Mouse (Mus musculus): Measurements from ENCODE around the gene Cd300ld5.
"Not testable (repeated sequence)": the region's sequence is repeated elsewhere in the genome, so short reads cannot be mapped to it uniquely, and the experiment has no call there.

The Cd300ld5 gene

GRCm38 (mm10) chr11:115037669-115038068, at the start of gene Cd300ld5:
Cd300ld5 (minus strand) TSS chr11:115037769.
- DNase-seq (ENCODE audit: low spot score): not testable (repeated sequence)

GRCm38 (mm10) chr11:115086213-115086612, 48.6 kb upstream of the Cd300ld5 start:
- no peak for DNase-seq (ENCODE audit: low spot score)

- DNase-seq (ENCODE audit: low spot score): no peak
Measured at GRCm38 (mm10) chr11:115085064-115085463, 47.5 kb upstream of the Cd300ld5 start.

- DNase-seq (ENCODE audit: low spot score): no peak
Measured at GRCm38 (mm10) chr11:115084595-115084994, 47.0 kb upstream of the Cd300ld5 start.

GRCm38 (mm10) chr11:115083376-115084139, 46.0 kb upstream of the Cd300ld5 start:
- DNase-seq (ENCODE audit: low spot score): peak; percentile 62

GRCm38 (mm10) chr11:115082196-115082595, 44.6 kb upstream of the Cd300ld5 start:
- no peak for DNase-seq (ENCODE audit: low spot score)

- no peak for DNase-seq (ENCODE audit: low spot score)
Measured at GRCm38 (mm10) chr11:115081373-115081772, 43.8 kb upstream of the Cd300ld5 start.

GRCm38 (mm10) chr11:115080886-115081285, 43.3 kb upstream of the Cd300ld5 start:
- DNase-seq (ENCODE audit: low spot score): peak; percentile 72

- DNase-seq (ENCODE audit: low spot score): no peak
Measured at GRCm38 (mm10) chr11:115078680-115079079, 41.1 kb upstream of the Cd300ld5 start.

- DNase-seq (ENCODE audit: low spot score): no peak
Measured at GRCm38 (mm10) chr11:115077436-115077835, 39.9 kb upstream of the Cd300ld5 start.

GRCm38 (mm10) chr11:115075859-115076258, 38.3 kb upstream of the Cd300ld5 start:
- no peak for DNase-seq (ENCODE audit: low spot score)

GRCm38 (mm10) chr11:115075407-115075806, 37.8 kb upstream of the Cd300ld5 start:
- no peak for DNase-seq (ENCODE audit: low spot score)

- DNase-seq (ENCODE audit: low spot score): no peak
Measured at GRCm38 (mm10) chr11:115073002-115073401, 35.4 kb upstream of the Cd300ld5 start.

GRCm38 (mm10) chr11:115071631-115072294, 34.2 kb upstream of the Cd300ld5 start:
- DNase-seq (ENCODE audit: low spot score): no peak

GRCm38 (mm10) chr11:115071015-115071551, 33.5 kb upstream of the Cd300ld5 start:
- DNase-seq (ENCODE audit: low spot score): no peak

GRCm38 (mm10) chr11:115066768-115067167, 29.2 kb upstream of the Cd300ld5 start:
- no peak for DNase-seq (ENCODE audit: low spot score)

GRCm38 (mm10) chr11:115062077-115062476, 24.5 kb upstream of the Cd300ld5 start, which contains the start of gene Cd300e:
Cd300e (minus strand) TSS chr11:115062177.
- DNase-seq (ENCODE audit: low spot score): no peak

GRCm38 (mm10) chr11:115059797-115060196, 22.2 kb upstream of the Cd300ld5 start:
- no peak for DNase-seq (ENCODE audit: low spot score)

GRCm38 (mm10) chr11:115058701-115059100, 21.1 kb upstream of the Cd300ld5 start:
- no peak for DNase-seq (ENCODE audit: low spot score)

GRCm38 (mm10) chr11:115054537-115054936, 17.0 kb upstream of the Cd300ld5 start:
- no peak for DNase-seq (ENCODE audit: low spot score)

GRCm38 (mm10) chr11:115052991-115053390, 15.4 kb upstream of the Cd300ld5 start:
- DNase-seq (ENCODE audit: low spot score): no peak

GRCm38 (mm10) chr11:115052206-115052605, 14.6 kb upstream of the Cd300ld5 start:
- no peak for DNase-seq (ENCODE audit: low spot score)

GRCm38 (mm10) chr11:115049282-115049895, 11.8 kb upstream of the Cd300ld5 start:
- no peak for DNase-seq (ENCODE audit: low spot score)

Measured in layer of hippocampus, adult 9-10 months (tissue).